Mouse (Mus musculus): ENCODE data around the gene En2.

En2 gene

DNA sequence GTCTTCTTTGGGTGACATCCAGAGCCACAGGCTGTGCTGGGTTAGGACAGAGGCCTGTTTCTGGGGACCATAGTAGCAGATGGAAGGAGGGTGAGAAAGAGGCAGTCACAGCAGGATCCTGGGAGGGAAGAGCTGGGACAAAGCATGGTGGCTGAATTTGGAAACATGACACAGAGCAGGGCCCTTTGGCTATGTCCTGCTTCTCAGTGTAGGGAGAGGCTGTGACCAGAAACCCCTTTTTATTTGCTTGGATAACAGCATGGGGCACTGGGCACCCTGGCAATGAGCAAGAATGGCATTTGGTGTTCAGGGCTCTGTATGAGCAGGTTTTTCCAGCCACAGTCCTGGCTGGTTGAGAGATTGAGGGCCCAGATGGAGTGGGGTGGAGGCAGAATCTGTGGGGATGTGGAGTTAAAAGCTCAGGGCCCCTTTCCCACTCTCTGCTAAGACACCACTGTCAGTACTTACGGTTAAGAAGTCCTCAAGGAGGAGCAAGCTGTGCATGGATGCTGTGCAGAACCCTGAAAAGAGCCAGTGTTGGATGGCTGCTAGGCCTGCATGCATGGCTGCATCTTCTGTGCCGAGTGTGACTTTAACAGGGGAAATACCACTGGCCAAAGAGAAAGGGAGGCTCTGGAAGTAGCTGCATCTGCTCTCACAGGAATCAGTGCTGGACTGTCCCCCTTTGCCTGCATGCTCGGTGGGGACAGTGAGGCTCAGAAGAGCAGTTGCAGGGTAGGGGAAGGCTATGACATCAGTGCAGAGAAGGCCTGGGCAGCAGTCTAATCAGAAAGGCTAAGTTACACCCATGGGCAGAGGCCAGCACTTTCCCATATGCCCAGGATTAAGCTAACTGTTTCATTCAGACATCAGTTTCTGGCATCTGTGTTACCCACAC is 26.0 kb downstream of the En2 start:
- DNase-seq (ENCODE audit: low read depth, low spot score), result no peak
- no peaks in the 10 kb centered on the region for H3K27me3 ChIP-seq (ENCODE audit: control insufficient read depth, insufficient read depth, low read length, poor library complexity, severe bottlenecking)
- H3K36me3 ChIP-seq (ENCODE audit: control insufficient read depth, insufficient read depth, low read length, poor library complexity, severe bottlenecking), result no peaks in the 10 kb centered on the region

DNA sequence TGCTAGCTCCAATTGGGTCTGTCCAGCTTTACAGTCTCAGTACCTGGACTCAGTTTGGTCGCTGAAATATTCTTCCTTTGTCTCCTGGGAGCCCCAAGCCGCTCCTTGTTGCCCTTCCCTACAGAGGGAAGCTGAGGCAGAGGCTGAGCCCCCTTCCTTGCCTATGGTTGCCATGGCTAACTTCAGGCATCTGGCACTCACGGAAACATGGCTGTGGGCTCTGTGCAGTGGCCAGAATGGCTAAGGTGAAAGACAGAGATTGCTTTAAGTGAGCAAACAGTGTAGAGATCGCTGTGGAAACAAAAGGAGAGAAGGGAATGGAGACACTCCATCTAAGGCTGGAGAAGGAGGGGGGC is 26.6 kb downstream of the En2 start:
- DNase-seq (ENCODE audit: low read depth, low spot score), result no peak
- H3K27me3 ChIP-seq (ENCODE audit: control insufficient read depth, insufficient read depth, low read length, poor library complexity, severe bottlenecking), result no peaks in the 10 kb centered on the region
- H3K36me3 ChIP-seq (ENCODE audit: control insufficient read depth, insufficient read depth, low read length, poor library complexity, severe bottlenecking), result no peaks in the 10 kb centered on the region

DNA sequence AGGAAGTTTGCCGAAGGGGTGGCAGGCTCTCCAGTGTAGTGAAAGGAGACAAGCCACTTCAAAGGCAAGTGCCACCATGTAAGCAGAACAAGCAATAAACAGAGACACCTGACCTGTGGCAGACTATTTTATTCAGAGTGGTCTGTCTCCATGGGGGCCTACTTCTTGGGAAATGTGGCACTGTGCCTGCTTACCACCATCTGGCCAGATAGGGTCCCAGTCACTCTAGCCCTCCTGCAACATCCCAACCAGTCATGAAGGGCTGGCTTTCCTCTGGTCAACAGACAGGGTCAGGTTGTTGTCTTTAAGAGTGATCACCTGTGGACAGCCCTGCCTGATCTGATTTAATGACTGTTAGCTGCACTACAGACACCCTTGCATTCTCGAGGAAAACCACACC is 30.0 kb downstream of the En2 start:
- DNase-seq (ENCODE audit: low read depth, low spot score), result no peak
- Histone ChIP-seq H3K27me3 (ENCODE audit: control insufficient read depth, insufficient read depth, low read length, poor library complexity, severe bottlenecking) (no peaks in the 10 kb centered on the region; the same call in 1 of the 2 replicates), H3K36me3 (ENCODE audit: control insufficient read depth, insufficient read depth, low read length, poor library complexity, severe bottlenecking) (no peaks in the 10 kb centered on the region)

DNA sequence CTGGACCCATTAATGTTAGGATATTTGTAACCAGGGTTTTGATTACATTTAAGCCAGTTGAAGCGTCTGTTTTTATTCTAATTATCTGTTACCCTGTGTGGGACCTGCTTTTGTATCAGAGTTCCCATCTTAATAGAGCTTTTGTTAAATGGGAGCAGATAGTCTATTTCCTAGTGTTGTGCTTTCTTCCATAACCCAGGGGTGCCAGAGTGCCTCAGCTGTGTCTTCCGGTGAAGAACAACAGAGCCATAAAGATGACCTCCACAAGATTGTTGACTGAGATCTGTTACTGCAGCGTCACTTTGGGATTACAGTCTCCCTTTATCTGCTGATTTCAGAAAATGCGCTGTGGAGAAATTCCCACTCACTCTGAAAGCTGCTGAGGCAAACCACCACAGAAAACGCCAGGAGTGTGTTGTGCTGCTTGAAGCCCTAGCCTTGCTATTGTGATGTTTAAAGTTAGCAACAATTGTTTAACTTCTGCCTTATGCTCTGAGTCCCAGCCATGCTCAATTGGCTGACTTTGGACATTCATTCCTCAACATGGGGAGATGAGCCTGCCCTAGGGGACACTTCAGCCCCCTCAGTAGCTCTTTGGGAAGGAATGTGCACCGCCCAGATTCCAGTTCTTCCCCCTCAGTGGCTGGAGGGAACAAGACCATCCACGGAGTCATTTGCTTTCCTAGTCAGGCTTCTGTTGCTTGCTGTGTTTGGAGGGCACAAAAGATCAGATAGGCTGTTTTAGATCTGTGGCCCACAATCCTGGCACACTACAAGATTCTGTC is 33.8 kb downstream of the En2 start:
- DNase-seq (ENCODE audit: low read depth, low spot score), result no peak
- Histone ChIP-seq H3K36me3 (ENCODE audit: control insufficient read depth, insufficient read depth, low read length, poor library complexity, severe bottlenecking) (no peaks in the 10 kb centered on the region), H3K27me3 (ENCODE audit: control insufficient read depth, insufficient read depth, low read length, poor library complexity, severe bottlenecking) (no peaks in the 10 kb centered on the region; the same call in 1 of the 2 replicates)

DNA sequence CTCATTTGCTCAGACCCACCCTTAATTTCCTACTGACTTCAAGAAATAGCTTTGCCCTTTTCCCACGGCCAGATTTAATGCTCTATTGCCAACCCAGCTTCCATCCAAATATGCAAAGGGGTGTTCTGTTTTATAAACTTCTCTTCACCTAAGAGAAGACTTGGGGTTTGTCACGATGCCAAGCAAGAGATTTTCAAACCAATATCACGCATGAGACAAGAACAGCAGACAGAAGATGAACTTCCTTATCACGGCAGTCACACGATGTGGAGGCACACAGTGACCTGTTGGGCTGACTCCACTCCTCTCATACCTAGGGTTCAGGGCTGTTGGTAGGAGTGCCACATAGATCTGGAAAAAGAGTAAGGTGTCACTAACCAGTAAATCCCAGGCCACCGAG is 37.6 kb downstream of the En2 start:
- no peak for DNase-seq (ENCODE audit: low read depth, low spot score)
- H3K36me3 ChIP-seq (ENCODE audit: control insufficient read depth, insufficient read depth, low read length, poor library complexity, severe bottlenecking), result no peaks in the 10 kb centered on the region
- no peaks in the 10 kb centered on the region; the same call in 1 of the 2 replicates for H3K27me3 ChIP-seq (ENCODE audit: control insufficient read depth, insufficient read depth, low read length, poor library complexity, severe bottlenecking)

DNA sequence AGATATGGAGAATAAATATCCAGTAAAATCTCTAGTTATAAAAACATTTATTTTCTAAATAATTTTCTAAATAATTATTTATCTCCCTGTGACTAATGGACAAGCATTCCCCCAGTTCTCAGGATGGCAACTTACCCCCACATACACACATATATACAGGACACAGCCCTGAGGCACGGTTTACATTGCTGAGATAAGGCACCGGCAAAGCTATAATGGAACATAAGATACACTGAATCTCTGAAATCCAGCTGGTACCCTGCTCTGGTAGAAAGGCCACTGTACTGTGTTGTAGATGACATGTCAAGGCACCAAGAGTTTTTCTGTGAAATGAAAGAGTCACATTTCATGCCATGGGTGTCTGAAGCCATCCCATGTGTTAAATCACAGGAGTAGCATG is 39.2 kb downstream of the En2 start:
- H3K27me3 ChIP-seq (ENCODE audit: control insufficient read depth, insufficient read depth, low read length, poor library complexity, severe bottlenecking), result no peaks in the 10 kb centered on the region; the same call in 1 of the 2 replicates
- no peak for DNase-seq (ENCODE audit: low read depth, low spot score)
- no peaks in the 10 kb centered on the region for H3K36me3 ChIP-seq (ENCODE audit: control insufficient read depth, insufficient read depth, low read length, poor library complexity, severe bottlenecking)

DNA sequence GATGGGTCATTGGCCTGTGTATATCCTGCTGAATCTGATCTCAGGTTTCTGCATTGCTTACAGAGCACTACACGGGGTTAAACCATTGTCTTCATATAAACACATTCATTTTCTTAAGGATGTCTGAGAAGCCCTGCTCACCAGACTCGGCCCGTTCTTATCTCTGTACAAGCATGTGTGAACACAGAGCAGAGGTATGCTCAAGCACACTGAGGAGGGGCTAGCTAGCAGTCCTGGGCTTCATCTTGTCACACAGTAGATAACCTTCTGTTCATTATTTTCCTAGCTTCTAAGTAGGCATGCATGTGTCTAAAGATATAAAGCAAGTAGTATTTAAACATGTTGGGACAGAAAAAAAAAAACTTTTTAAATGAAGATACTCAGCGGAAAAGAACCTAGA is 41.0 kb downstream of the En2 start:
- Histone ChIP-seq H3K27me3 (ENCODE audit: control insufficient read depth, insufficient read depth, low read length, poor library complexity, severe bottlenecking) (no peaks in the 10 kb centered on the region; the same call in 1 of the 2 replicates), H3K36me3 (ENCODE audit: control insufficient read depth, insufficient read depth, low read length, poor library complexity, severe bottlenecking) (no peaks in the 10 kb centered on the region)
- no peak for DNase-seq (ENCODE audit: low read depth, low spot score)

DNA sequence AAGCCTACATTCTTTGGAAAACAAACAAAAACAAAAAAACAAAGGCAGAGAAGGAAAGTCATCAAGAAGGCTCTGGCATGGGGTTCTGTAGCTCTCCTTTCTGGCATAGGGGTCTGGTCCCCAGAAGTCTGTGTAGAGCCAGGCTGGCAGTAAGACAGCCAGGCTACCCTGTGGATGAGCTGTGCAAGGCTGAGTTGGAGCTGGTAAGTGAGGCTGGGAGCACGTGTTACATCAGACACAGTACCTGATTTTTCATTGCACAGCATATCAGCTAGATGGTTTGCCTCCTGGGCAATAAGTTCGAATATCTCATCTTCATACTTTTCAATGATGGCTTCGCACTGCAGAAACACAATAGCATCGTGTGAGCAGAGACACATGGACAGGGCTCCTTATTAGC is 41.5 kb downstream of the En2 start:
- no peaks in the 10 kb centered on the region for H3K36me3 ChIP-seq (ENCODE audit: control insufficient read depth, insufficient read depth, low read length, poor library complexity, severe bottlenecking)
- H3K27me3 ChIP-seq (ENCODE audit: control insufficient read depth, insufficient read depth, low read length, poor library complexity, severe bottlenecking), result no peaks in the 10 kb centered on the region; the same call in 1 of the 2 replicates
- no peak for DNase-seq (ENCODE audit: low read depth, low spot score)

DNA sequence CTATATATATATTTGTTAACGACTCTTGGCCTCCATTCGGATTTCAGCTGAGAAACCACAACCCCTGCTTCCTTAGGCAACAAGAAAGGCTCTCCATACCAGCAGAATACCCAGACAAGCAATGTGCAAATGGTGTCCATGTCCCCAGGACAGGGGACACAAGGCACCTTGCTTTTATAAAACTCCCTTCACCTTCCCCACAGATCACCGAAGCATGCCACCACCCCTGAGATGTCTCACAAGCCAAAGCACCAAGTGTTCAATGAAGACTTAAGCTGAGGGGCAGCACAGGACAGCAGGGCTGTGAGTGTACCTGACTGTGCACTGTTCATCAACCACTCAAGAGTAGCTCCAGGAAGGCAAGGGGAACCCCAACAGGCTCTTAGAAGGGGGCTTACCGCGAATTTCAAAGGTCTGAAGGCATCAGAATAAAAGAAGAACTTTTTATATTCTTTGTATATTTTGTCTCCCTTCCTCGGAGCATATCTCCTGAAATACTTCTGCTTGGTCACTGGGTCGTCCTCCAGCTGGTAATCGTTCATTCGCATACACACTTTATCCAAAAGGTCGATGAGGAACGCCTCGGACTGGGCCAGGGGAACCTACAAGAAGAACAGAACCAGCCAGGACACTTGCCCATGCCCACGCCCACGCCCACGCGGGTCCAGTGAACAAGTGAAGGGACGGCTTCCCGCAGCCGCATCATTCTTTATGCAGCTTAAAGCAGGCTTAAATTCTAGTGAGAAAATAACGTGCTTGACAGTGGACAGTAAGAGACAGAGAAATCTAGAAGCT is 43.4 kb downstream of the En2 start:
- DNase-seq (ENCODE audit: low read depth, low spot score), result no peak
- no peaks in the 10 kb centered on the region; the same call in 1 of the 2 replicates for H3K27me3 ChIP-seq (ENCODE audit: control insufficient read depth, insufficient read depth, low read length, poor library complexity, severe bottlenecking)
- H3K36me3 ChIP-seq (ENCODE audit: control insufficient read depth, insufficient read depth, low read length, poor library complexity, severe bottlenecking), result no peaks in the 10 kb centered on the region

DNA sequence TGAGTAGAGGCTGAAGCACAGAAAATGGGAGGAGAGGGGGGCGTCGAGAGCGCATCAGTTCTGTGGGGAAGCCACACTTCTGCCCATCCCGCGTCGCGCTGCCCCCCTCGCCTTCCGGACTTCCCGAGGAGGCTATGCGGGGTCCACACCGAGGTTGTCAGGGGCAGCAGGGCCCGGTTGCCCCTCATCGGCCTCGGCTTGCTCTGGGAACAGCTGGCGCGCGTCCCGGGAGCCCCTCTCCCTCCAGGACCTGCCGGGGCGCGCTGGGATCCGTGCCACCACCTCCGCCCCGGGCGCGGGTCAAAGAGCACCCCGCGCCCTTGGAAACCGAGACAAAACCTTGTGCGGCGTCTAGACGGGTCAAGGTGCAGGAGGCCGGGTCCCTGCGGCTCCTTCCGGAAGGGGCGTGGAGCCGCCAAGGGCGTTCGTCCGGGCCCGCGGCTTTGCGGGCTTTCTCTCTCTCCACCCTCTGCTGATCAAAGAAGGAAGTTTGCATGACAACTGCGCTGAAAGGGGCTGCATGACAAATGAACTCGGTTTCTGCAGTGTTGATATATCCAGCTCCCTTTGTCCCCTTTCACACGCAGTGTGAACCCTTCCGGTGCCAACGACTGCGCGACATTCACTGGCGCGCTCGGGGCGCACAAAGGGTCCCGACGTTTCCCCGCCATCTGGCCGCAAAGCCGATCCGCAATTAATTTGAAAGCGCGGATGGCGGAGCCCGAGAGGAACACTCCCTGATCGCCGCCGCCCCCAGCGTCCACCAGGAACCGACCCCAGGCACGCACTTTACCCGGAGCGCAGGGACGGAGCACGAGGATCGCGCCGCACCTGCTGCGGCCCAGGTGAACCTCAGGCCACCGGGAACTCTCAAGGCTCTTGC is 44.3 kb downstream of the En2 start:
- no peaks in the 10 kb centered on the region for H3K36me3 ChIP-seq (ENCODE audit: control insufficient read depth, insufficient read depth, low read length, poor library complexity, severe bottlenecking)
- DNase-seq (ENCODE audit: low read depth, low spot score), result no peak
- no peaks in the 10 kb centered on the region; the same call in 1 of the 2 replicates for H3K27me3 ChIP-seq (ENCODE audit: control insufficient read depth, insufficient read depth, low read length, poor library complexity, severe bottlenecking)

DNA sequence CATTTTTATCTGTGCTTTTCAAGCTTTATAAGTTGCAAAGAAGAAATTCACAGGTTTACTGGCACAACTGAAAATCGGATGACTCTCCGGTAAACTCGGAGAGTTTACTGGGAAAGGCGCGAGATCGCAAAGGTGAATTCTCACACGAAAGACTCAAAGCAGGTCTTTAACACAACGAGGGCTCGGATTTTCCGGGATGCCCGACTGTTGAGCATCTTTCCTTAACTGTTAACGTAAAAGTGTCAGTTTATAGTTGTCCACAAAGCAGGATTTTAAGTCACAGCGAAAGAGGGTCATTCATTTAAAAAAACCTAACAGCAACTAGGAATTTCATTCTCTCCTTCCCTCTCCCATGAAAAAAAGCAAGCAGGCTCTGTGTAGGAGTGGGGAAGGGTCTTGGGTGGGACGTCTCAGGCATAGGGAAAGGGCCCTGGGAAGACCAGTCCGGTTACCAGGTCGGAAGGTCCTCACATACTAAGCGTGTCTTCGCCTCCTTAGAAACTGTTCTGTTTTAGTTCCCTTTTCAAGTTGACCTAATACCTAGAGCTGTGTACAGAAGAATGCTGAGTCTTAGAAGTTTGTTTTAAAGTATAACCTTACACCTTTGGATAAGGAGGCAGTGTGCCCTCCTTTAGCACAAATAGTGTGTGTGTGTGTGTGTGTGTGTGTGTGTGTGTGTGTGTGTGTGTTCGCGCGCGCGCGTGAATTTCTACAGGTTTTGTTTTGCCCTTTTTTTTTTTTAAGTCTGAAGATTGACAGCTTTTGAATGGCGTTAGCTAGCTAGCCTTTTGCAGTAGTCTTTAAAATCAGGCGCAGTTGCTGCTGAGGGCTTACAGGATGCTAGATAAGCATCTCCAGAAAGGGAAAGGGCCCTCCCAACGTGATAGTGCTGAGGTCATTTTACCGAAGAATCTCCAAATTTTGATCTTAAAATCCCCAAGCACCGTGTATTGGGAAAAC is 45.4 kb downstream of the En2 start:
- no peak for DNase-seq (ENCODE audit: low read depth, low spot score)
- H3K36me3 ChIP-seq (ENCODE audit: control insufficient read depth, insufficient read depth, low read length, poor library complexity, severe bottlenecking), result no peaks in the 10 kb centered on the region
- H3K27me3 ChIP-seq (ENCODE audit: control insufficient read depth, insufficient read depth, low read length, poor library complexity, severe bottlenecking), result no peaks in the 10 kb centered on the region; the same call in 1 of the 2 replicates

DNA sequence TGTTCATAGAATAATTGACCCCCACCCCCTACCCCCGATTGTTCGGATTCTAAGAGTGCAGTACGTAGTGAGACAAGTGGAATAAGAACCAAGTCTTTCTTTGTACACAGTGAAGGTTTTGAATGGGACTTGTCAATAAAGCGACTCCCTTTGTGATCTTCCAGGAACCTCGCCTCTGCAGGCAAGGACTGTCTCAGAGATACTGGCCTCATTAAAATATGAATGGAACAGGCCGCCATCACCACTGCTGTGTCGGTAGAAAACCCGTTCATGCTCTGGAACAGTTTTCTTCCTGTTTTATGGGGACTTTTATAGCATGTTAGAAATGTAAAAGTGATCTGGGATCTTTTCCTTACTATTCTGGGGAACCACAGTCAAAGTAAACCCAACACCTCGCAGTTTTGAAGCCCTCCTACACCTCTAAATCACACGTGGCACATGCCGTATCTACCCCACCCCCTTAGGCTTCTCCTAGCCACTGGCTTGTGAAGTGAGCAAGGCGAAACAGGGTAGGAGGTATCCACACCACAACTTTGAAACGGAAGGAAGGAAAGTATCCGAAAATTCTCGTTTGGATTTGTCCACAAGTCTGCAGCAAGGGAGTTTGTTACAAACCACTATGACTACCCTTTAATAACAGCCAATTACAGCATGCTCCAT is 46.3 kb downstream of the En2 start:
- Histone ChIP-seq H3K36me3 (ENCODE audit: control insufficient read depth, insufficient read depth, low read length, poor library complexity, severe bottlenecking) (no peaks in the 10 kb centered on the region), H3K27me3 (ENCODE audit: control insufficient read depth, insufficient read depth, low read length, poor library complexity, severe bottlenecking) (no peaks in the 10 kb centered on the region; the same call in 1 of the 2 replicates)
- no peak for DNase-seq (ENCODE audit: low read depth, low spot score)

DNA sequence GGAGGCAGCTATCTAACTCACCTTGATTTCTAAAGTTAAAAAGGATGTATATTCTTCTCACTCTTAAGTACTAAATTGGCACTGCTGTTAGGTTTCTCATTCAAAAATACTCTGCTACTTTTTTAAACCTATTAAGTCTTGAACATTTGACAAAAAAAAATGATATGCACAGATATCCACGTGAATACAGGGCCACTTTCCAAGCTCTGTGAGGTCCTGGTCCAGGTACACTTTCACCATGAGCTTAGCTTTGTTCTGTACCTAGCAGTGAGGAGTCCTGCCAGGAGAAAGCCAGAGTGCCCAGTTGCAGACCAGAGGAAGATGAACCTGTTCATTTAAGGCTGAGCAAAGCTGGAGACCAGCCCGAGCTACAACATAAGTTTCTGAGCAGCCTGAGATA is 47.9 kb downstream of the En2 start:
- H3K27me3 ChIP-seq (ENCODE audit: control insufficient read depth, insufficient read depth, low read length, poor library complexity, severe bottlenecking), result no peaks in the 10 kb centered on the region; the same call in 1 of the 2 replicates
- no peak for DNase-seq (ENCODE audit: low read depth, low spot score)
- no peaks in the 10 kb centered on the region for H3K36me3 ChIP-seq (ENCODE audit: control insufficient read depth, insufficient read depth, low read length, poor library complexity, severe bottlenecking)
